Mouse (Mus musculus) adrenal gland, postnatal 14 days (tissue): Measurements from ENCODE around the gene Spaca7. TPM values are rescaled to one million over a fixed set of nuclear protein-coding genes. Genes with fewer than 3 reads are reported as not detected.
"Not testable (repeated sequence)": the region's sequence is repeated elsewhere in the genome, so short reads cannot be mapped to it uniquely, and the experiment has no call there.

Experiments
- DNase-seq: peaks from one replicate; pipeline ENCODE4 v3.0.0; 2021; ENCODE audit warnings: mixed read lengths
- total RNA-seq: library from RNA; stranded (reverse); gene quantifications from 2 replicates; pipeline ENCODE4 v1.2.3, GENCODE M21; 2021

Spaca7 gene
- total RNA-seq, 1 experiment from 2014 or later = not detected

DNA sequence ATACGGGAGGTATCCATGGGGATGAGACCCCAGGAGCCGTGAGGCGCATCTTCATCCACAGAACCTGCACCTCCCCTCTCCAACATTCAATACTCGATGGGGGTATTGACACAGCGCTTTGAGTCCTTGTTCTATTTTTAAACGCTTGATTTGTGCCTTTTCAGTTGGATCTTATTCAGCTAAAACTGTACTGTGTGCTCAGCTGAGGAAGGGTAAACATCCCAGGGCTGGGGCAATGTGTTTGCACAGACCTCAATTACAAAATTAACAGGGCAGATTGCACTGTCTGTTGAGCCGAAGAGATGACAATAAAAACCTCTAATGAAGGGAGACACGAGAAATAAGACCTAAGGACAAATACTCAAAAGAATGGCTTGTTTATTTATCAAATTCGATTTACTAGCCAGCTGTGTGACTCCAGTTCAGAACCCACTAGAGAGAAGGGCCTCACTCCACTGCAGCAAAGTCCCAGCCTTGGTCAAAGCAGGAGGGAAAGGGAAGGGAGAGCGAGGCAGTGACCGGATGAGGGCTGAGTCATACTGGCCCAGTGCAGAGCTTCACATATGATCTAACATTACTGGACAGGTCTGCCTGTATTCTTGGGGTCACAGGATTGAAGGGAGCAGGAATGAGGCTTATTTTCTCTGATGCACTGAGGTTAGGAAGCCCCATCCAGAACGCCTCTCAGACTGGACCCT lies 37.1 kb downstream of the Spaca7 start:
- DNase-seq = no peak

DNA sequence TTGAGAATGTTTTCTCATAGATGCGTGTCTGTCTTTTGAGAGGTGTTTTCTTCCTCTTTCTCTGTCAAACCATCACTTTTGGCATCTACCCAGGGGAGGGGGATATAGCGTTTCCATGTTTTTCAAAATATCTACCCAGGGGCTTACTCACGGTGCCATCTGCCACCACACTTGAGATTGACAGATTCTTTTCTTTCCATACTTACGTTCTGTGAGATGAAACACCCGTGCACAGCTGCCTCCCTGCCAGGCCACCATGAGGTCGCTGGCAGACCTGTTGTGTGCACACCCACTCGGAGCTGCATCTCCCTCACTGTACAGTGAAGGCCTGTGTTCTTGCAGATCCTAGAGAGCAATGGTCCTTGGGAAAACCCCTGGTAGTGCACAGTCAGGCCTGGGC lies 40.4 kb downstream of the Spaca7 start:
- DNase-seq = no peak

DNA sequence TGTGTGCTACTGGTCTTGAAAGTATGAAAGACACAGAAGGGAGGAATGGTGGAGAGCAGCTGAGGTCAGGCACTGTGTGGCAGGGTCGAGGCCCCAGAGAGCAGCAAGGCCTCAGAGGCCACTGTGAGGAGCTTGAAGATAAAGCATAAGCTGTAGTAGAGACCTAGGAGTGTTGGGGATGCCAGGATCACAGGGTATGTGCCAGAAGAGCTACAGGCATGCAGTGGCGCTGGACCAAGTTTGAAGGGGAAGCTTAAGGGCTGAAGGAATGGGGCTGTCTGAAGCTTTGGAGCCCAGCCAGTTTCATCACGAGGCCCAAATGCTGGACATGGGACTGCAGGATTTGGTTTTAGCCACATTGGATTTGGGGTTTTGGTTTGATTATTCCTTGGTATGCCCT lies 44.5 kb downstream of the Spaca7 start:
- not testable (repeated sequence) for DNase-seq

DNA sequence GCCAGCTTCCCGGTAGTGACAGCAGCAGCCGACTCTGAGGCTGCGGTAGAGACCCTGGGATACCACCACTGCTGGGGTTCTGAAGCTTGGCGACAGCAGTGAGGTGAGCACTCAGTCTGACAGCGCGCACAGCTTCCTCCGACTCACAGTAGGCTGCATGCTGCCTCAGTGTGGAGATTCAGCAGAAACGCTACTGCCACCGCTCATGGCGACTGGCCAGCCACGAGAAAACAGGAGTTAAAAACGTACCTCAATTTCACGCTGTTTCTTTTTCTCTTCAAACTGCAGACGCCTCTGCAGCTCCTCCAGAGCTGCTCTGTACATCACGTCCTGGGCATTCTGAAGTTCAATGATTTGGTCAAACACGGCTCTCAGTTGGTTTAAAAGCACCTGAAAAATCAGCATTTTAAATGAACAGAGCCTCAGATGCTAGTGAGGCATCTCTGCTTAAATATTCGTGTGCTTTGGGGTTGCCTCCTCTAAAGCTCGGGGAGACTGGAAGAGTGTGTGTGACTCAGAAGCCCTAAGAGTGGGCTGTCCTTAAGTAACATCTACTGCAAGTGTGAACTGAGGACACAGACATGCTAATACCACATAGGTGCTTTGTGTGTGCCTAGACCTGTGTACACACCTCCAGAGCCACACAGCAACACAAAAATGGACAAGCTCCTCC lies 48.9 kb downstream of the Spaca7 start:
- DNase-seq = no peak

DNA sequence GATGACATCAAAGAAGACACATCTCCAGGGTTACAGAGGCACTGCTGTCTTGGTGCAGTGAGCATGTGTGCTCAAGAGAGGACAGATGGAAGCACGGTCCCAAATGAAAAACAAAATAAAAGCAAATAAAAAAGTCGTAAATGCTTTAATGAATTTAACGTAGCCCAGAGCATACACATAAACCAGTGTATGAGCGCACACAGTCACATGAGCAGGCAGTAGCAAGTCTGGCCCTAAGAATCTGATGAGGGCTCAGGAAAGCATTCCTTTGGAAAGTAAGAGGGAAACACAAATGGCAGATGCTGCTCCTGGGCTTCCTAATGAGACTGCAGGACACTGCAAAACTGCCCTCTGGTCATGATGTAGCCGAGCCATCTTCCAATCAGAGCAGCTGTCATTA lies 53.1 kb downstream of the Spaca7 start:
- DNase-seq = no peak

DNA sequence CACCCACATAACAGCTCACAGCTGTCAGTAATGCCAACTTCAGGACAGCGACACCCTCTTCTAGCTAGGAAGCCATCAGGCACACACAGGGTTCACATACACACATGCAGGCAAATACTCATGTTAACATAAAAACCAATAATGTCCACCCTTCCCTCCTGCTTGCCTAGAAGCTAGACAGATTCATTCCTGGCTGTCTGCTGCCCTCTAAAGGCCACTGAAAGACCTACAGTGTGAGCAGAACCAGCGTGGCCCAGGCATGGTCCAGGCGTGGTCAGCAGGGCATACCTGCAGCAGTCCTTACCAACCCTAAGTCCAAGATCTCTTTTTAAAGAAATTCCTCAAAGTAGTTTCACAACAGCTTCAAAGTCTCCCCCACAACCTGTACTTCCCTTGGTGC lies 56.2 kb downstream of the Spaca7 start:
- DNase-seq = peak; percentile 57

DNA sequence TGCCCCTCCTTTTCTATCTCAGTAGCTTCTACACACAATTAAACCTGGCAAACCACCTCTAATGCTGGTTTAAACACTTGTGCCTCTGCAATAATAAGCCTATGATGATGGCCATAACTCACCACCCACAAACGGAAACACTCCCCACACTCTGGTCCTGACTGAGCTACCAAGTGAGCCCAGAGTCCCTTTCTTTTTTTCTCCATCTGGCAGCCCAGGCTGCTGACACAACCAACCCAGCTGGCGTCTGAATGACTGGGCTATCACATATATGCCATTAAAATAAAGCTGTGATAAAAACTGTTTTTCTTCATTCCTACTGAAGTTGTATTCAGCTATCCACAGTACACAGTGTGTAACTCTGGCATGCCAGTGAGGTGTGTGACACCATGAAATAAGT lies 62.5 kb downstream of the Spaca7 start:
- DNase-seq = no peak

DNA sequence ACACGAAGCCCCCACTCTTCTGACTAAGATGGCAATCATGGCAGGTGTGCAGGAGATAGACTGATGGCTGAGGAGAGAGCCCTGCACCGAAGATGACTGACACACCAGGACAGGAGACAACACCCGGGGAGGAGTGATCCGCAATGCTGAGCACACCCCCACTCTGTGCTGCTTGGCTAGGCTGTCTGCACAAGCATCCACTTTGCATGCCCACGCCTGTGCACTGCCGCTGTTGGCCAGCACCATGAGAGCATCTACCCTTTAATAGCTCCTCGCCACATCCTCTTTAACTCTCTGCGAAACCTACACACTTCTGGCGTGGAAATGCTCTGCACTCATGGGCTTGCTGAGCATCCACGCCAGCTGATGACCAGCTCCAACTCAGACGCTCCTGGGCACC lies 65.6 kb downstream of the Spaca7 start:
- no peak for DNase-seq

DNA sequence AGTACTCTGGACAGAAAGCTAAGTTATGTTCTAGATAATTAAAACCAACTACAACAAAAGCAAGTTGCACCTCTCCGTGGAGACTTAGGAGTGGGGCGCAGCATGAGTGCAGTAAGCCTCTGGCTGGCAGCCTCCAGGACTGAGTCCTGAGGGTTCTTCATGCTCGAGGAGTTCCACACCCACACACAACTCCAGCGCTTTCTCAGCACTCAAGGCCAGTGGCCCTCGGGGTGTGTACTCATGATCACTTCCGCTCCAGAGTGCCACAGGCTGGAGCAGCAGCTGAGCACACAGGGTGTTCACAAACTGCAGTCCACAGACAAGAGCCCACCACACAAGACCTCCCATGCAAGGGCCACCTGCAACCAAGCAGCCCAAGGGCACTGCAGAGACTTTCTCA lies 68.7 kb downstream of the Spaca7 start:
- no peak for DNase-seq

DNA sequence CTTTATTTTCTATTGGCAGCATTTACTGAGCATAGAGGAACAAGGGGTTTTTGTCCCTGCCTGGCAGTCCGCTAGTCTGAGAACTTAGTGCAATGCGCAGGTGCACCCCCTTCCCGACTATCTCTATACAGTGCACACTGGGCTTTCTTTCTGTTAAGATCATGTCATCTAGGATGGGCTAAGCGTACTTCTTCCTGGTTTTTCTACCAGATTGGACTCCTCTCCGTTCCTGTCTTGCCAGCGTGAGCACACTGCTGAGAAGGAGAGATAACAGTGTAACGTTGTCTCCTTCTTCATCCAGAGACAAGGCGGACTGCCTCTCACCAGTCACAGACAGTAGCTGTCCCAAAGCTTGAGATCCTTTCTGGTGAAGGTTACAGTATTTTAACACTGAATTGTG lies 71.5 kb downstream of the Spaca7 start:
- DNase-seq = no peak

DNA sequence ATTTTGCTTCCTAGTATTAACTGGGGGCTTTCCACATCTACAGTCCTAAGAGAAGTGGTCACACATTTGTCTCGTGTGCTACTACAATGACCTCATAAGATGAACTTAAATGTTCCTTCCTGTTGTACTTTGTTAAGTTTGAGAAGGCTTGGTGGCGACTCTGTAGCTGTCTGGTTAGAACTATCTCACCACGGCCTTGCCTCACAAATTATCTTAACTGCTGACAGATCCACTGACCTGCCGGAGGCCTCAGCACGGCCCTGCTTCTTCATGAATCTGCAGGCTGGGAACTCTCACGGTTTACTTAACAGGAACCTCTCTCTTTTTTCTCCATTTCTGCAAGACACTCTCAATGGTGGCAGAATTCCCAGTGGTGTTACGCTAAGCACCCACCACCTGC lies 72.1 kb downstream of the Spaca7 start:
- no peak for DNase-seq

DNA sequence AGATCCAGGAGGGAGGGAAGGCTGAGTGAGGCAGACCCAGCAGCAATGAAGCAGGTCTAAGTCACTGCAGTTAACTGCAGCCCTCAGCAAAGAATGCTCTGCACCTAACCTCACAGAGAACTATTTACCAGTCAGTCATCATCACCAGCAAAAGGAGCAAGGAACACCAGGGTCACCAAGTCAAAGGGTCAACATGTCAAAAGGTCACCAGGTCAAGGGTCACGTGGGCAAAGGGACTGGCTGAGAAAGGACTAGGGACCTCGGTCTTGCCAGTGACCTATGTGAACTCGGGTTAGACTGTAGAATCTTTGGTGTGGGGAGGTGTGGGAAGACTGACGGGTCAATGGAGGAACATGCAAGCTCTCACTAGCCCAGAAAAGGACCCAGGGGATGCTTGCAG lies 73.7 kb downstream of the Spaca7 start:
- DNase-seq = no peak

DNA sequence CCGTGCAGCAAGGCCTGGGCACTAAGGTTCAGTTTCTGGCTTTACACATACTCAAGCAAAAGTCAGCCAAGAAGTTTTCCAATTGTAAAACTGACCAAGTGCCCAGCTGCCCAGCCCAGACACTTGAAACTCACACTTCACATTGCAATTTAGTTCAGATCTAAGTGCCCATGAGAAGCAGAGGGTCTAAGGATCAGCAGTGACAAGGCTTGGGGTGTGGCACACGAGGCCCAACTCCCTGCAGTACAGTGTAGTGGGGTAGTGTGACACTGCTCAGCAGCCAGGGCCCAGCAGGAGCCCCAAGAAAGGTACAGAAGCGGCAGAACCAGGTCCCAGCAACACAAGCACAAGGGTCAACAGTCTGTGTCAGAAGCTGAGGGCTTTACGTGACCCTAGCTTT lies 76.1 kb downstream of the Spaca7 start:
- no peak for DNase-seq

Other genes starting within 250 kb of the Spaca7 start
- gene Sox1, start 177.7 kb upstream of the Spaca7 start, total RNA-seq = not detected in 2 replicates
- 31.8 and 38.9 TPM in 2 replicates for gene Tubgcp3, start 99.2 kb downstream of the Spaca7 start, total RNA-seq
- gene Atp11a, start 184.0 kb downstream of the Spaca7 start, total RNA-seq = 66.9 and 72.1 TPM in 2 replicates